In genomic region chr3:115689352-115689751, GRCm38 (mm10) we compare ENCODE assay signal across 8 mouse cellular contexts. TPM values are rescaled to one million over a fixed set of nuclear protein-coding genes. Genes with fewer than 3 reads are reported as not detected.
A peak's percentile ranks its signal among the peaks of the same experiment; 100 is the strongest.
DNase-seq lines count a peak whose midpoint lies in the region; ATAC-seq and TF ChIP-seq lines count a peak whose summit lies in the region.

No protein-coding gene starts in this region.

- intact Hi-C loops in left cerebral cortex, postnatal 10 days (cut with DNase I) = no loop called here

- H3K27me3 ChIP-seq in midbrain, embryonic 10.5 days (ENCODE audit: low read depth, poor library complexity, severe bottlenecking) = no peaks in the 10 kb centered on the region
- no peaks in the 10 kb centered on the region for H3K27me3 ChIP-seq in midbrain, embryonic 16.5 days (ENCODE audit: control insufficient read depth, insufficient read depth, low read depth, low read length)
- no peaks in the 10 kb centered on the region for H3K27me3 ChIP-seq in hindbrain, embryonic 14.5 days (ENCODE audit: control insufficient read depth, insufficient read depth, low read length)
- no peaks in the 10 kb centered on the region for H3K27me3 ChIP-seq in midbrain, embryonic 15.5 days (replicated peaks)
- no peaks in the 10 kb centered on the region for H3K27me3 ChIP-seq in intestine, postnatal 0 days (replicated peaks; ENCODE audit: control insufficient read depth, insufficient read depth, low read length)

- peaks cover 14% of the 10 kb centered on the region for H3K4me1 ChIP-seq in midbrain, embryonic 10.5 days
- H3K4me1 ChIP-seq in midbrain, embryonic 16.5 days (ENCODE audit: control insufficient read depth, insufficient read depth, low read length) = no peaks in the 10 kb centered on the region
- no peaks in the 10 kb centered on the region for H3K4me1 ChIP-seq in hindbrain, embryonic 14.5 days (replicated peaks; ENCODE audit: control insufficient read depth, insufficient read depth, low read length)
- H3K4me1 ChIP-seq in midbrain, embryonic 15.5 days = no peaks in the 10 kb centered on the region
- no peaks in the 10 kb centered on the region for H3K4me1 ChIP-seq in intestine, postnatal 0 days (replicated peaks; ENCODE audit: control insufficient read depth, insufficient read depth, low read length)

- ATAC-seq in midbrain, embryonic 16.5 days = no peak
- ATAC-seq in hindbrain, embryonic 14.5 days (ENCODE audit: low FRiP score) = no peak
- ATAC-seq in midbrain, embryonic 15.5 days (replicated peaks) = no peak
- ATAC-seq in intestine, postnatal 0 days = no peak

- no peak overlapping the region; the same call in 1 of the 2 replicates for H3K4me3 ChIP-seq in midbrain, embryonic 10.5 days
- no peak overlapping the region for H3K4me3 ChIP-seq in midbrain, embryonic 16.5 days (ENCODE audit: low read depth, low read length)
- no peak overlapping the region for H3K4me3 ChIP-seq in hindbrain, embryonic 14.5 days (replicated peaks; ENCODE audit: low read length)
- H3K4me3 ChIP-seq in midbrain, embryonic 15.5 days = no peak overlapping the region
- no peak overlapping the region for H3K4me3 ChIP-seq in intestine, postnatal 0 days (ENCODE audit: low read depth, low read length)

- H3K36me3 ChIP-seq in midbrain, embryonic 10.5 days = no peaks in the 10 kb centered on the region
- H3K36me3 ChIP-seq in midbrain, embryonic 16.5 days (ENCODE audit: control insufficient read depth, insufficient read depth, low read length) = no peaks in the 10 kb centered on the region
- no peaks in the 10 kb centered on the region for H3K36me3 ChIP-seq in hindbrain, embryonic 14.5 days (replicated peaks; ENCODE audit: control insufficient read depth, insufficient read depth)
- no peaks in the 10 kb centered on the region for H3K36me3 ChIP-seq in midbrain, embryonic 15.5 days (replicated peaks)
- H3K36me3 ChIP-seq in intestine, postnatal 0 days (ENCODE audit: control insufficient read depth, insufficient read depth) = no peaks in the 10 kb centered on the region

- H3K4me2 ChIP-seq in midbrain, embryonic 16.5 days (ENCODE audit: low read length) = no peak overlapping the region
- 0 out of 2 replicates have a peak overlapping the region, but pooled peaks have one; percentile 10 for H3K4me2 ChIP-seq in hindbrain, embryonic 14.5 days (replicated peaks)
- H3K4me2 ChIP-seq in midbrain, embryonic 15.5 days = peak overlapping the region; percentile 9; the same call in 1 of the 2 replicates
- no peak overlapping the region for H3K4me2 ChIP-seq in intestine, postnatal 0 days (replicated peaks; ENCODE audit: low read depth)

- peak; percentile 43 for DNase-seq in midbrain, embryonic 10.5 days (ENCODE audit: low spot score)
- DNase-seq in adrenal gland, postnatal 14 days = peak; percentile 40
- no peak for DNase-seq in hindbrain, embryonic 14.5 days (ENCODE audit: low spot score)
- no peak for DNase-seq in ovary, adult 18-20 months (ENCODE audit: low spot score)
- no peak for DNase-seq in left cerebral cortex, postnatal 10 days (ENCODE audit: extremely low spot score in 1 of 2, low spot score in 2 of 2)

- H3K9ac ChIP-seq in midbrain, embryonic 16.5 days (ENCODE audit: low read depth, low read length) = no peak overlapping the region
- H3K9ac ChIP-seq in hindbrain, embryonic 14.5 days = no peak overlapping the region
- no peak overlapping the region for H3K9ac ChIP-seq in midbrain, embryonic 15.5 days
- no peak overlapping the region for H3K9ac ChIP-seq in intestine, postnatal 0 days (ENCODE audit: low read depth, low read length)

- 34% methylated on average over 8 of the region's 8 CpGs for WGBS in midbrain, embryonic 10.5 days
- WGBS in midbrain, embryonic 16.5 days = 21% methylated on average over 8 of the region's 8 CpGs
- WGBS in hindbrain, embryonic 14.5 days = 34% methylated on average over 8 of the region's 8 CpGs
- WGBS in midbrain, embryonic 15.5 days = 25% methylated on average over 8 of the region's 8 CpGs
- 59% methylated on average over 8 of the region's 8 CpGs for WGBS in intestine, postnatal 0 days

- H3K27ac ChIP-seq in midbrain, embryonic 10.5 days (replicated peaks) = peak overlapping the region; percentile 61
- H3K27ac ChIP-seq in midbrain, embryonic 16.5 days (ENCODE audit: low read length) = no peak overlapping the region
- H3K27ac ChIP-seq in hindbrain, embryonic 14.5 days = no peak overlapping the region
- H3K27ac ChIP-seq in midbrain, embryonic 15.5 days = no peak overlapping the region
- H3K27ac ChIP-seq in intestine, postnatal 0 days (ENCODE audit: low read depth, low read length) = no peak overlapping the region

- H3K9me3 ChIP-seq in midbrain, embryonic 10.5 days (replicated peaks) = no peaks in the 10 kb centered on the region
- H3K9me3 ChIP-seq in midbrain, embryonic 16.5 days (replicated peaks; ENCODE audit: control insufficient read depth, low read length, poor library complexity, severe bottlenecking) = no peaks in the 10 kb centered on the region
- H3K9me3 ChIP-seq in hindbrain, embryonic 14.5 days (ENCODE audit: control insufficient read depth, low read length) = no peaks in the 10 kb centered on the region
- no peaks in the 10 kb centered on the region for H3K9me3 ChIP-seq in midbrain, embryonic 15.5 days
- H3K9me3 ChIP-seq in intestine, postnatal 0 days (ENCODE audit: control insufficient read depth) = no peaks in the 10 kb centered on the region

- TF ChIP-seq CTCF in intestine, postnatal 0 days (IDR thresholded peaks at IDR 0.05; ENCODE audit: low read depth) = no peak

RNA-seq across cellular contexts. Expression of gene S1pr1, which starts 25.5 kb away (rescaled TPM):
- 13.4 and 14.9 TPM in 2 replicates for polyA plus RNA-seq in midbrain, embryonic 10.5 days (2016; fragmentation: Nextera tagmentation; extraction: Ambion mirVana)
- polyA plus RNA-seq in midbrain, embryonic 16.5 days (2015; fragmentation: Nextera tagmentation; extraction: Ambion mirVana) = 23.6 and 29.9 TPM in 2 replicates
- 50.8 and 66.3 TPM in 2 replicates for total RNA-seq in adrenal gland, postnatal 14 days (2021)
- 25.0 and 30.7 TPM in 2 replicates for polyA plus RNA-seq in hindbrain, embryonic 14.5 days (2014; fragmentation: Nextera tagmentation; extraction: Ambion mirVana)
- 27.7 TPM in 2 replicates for polyA plus RNA-seq in midbrain, embryonic 15.5 days (2015; fragmentation: Nextera tagmentation; extraction: Ambion mirVana)
- polyA plus RNA-seq in intestine, postnatal 0 days (2015; fragmentation: Nextera tagmentation; extraction: Ambion mirVana) = 7.6 and 8.3 TPM in 2 replicates
- total RNA-seq in left cerebral cortex, postnatal 10 days (2021) = 10 to 100 TPM; 49.3 to 56.3 TPM

Comparison
In these comparisons a context has a peak if more than half of its experiments do, and no peak if none do; other contexts are left out.
1. H3K4me2 ChIP-seq: peak in hindbrain, embryonic 14.5 days (single experiment) and midbrain, embryonic 15.5 days (single experiment); none in midbrain, embryonic 16.5 days (single experiment) and intestine, postnatal 0 days (single experiment).
2. DNase-seq: peak in midbrain, embryonic 10.5 days (single experiment) and adrenal gland, postnatal 14 days (single experiment); none in hindbrain, embryonic 14.5 days (single experiment), ovary, adult 18-20 months (single experiment) and left cerebral cortex, postnatal 10 days (0 of 2).